Mouse (Mus musculus) megakaryocyte, embryonic 14.5 days (primary cell): ENCODE measurements around the gene Fcho2.

ENCODE experiments used
- FLI1 ChIP-seq: IDR thresholded peaks from 2 replicates; pipeline ENCODE4 v1.6.1; 2012; ENCODE audit warnings: low read length, inconsistent platforms, mixed read lengths
- GATA1 ChIP-seq: IDR thresholded peaks from 3 replicates; pipeline ENCODE4 v1.6.1; 2012; ENCODE audit warnings: mixed read lengths, low read length, inconsistent platforms, borderline replicate concordance

DNA sequence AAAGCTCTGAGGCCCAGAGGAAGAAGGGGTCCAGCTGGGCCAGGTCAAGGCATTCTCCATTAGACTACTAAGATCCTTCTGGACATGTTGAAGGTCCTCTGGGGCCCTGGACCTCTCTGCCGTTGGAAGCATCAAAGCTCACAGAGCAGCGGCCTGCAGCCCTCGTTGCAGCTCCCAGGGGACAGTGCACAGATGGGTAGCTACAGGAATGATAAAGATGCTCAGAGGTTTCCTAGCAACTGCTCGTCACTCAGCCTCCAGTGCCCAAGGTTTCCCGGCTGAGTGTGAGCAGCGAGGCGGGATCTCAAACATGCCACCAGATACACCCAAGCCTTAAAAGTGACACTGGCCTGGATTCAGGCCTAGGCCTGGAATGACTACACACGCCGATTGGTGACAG is 127.3 kb downstream of the Fcho2 start:
- TF ChIP-seq GATA1 (no peak), FLI1 (no peak)
